Mouse (Mus musculus) erythroblast, embryonic 14.5 days (primary cell): ENCODE results near the gene Wipi1. TPM values are rescaled to one million over a fixed set of nuclear protein-coding genes. Genes with fewer than 3 reads are reported as not detected.
A peak's percentile ranks its signal among the peaks of the same experiment; 100 is the strongest.
"Not testable (repeated sequence)": the region's sequence is repeated elsewhere in the genome, so short reads cannot be mapped to it uniquely, and the experiment has no call there.

Source experiments
- H3K27me3 ChIP-seq: 2 replicates; pipeline ENCODE4 v1.6.1; 2012; ENCODE audit warnings: inconsistent platforms; ENCODE audit not compliant: control insufficient read depth
- H3K36me3 ChIP-seq: 2 replicates; pipeline ENCODE4 v1.6.1; 2012; ENCODE audit warnings: mild to moderate bottlenecking, inconsistent platforms; ENCODE audit not compliant: control insufficient read depth
- H3K4me1 ChIP-seq: 2 replicates; pipeline ENCODE4 v1.6.1; 2012; ENCODE audit warnings: inconsistent platforms; ENCODE audit not compliant: control insufficient read depth
- H3K4me3 ChIP-seq: replicated peaks from 2 replicates; pipeline ENCODE3; 2012; ENCODE audit warnings: moderate library complexity, mild to moderate bottlenecking, inconsistent platforms
- H3K9me3 ChIP-seq: 2 replicates; pipeline ENCODE4 v1.6.1; 2012; ENCODE audit warnings: low read length, inconsistent platforms, mixed read lengths; ENCODE audit not compliant: control insufficient read depth
- GATA1 ChIP-seq: IDR thresholded peaks from 2 replicates; pipeline ENCODE4 v1.6.1; 2012; ENCODE audit warnings: low read length, inconsistent platforms, mixed read lengths
- TAL1 ChIP-seq: IDR thresholded peaks from 3 replicates; pipeline ENCODE4 v1.6.1; 2012; ENCODE audit warnings: low read length, inconsistent platforms, mixed read lengths
- polyA plus RNA-seq: library from polyadenylated mRNA; stranded (reverse); fragments of >175 nt; gene quantifications from 2 replicates; pipeline ENCODE4 v1.2.3, GENCODE M21; 2012

Gene Wipi1
- polyA plus RNA-seq, 1 experiment: 11.4 TPM

DNA sequence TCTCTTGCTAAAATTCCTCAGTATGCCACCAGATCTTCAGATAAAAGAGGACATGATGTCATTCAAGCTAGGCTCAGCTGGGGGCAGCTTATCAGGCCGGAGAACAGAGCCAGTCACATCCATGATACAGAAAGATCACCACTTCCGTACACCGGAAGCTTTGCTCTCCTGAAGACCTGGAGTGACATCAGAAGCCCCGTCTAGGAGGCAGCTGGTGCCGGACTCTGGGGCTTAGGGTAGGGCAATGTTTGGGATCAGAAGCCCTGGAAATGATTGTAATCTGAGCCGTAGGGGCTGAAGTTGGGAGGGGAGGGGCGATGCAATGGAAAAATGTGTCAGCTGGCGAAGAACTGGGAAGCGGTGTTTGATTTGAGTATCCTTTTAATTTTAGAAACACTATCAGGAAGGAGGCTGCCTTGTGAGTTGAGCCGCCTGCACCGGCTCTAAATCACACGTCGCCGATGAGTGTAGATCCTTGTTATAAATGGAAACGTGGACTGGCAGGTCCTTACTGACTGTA lies 10.8 kb upstream of the Wipi1 start:
- peak overlapping the region; percentile 5 for H3K4me3 ChIP-seq
- TF ChIP-seq TAL1: no peak
- no peak for TF ChIP-seq GATA1

DNA sequence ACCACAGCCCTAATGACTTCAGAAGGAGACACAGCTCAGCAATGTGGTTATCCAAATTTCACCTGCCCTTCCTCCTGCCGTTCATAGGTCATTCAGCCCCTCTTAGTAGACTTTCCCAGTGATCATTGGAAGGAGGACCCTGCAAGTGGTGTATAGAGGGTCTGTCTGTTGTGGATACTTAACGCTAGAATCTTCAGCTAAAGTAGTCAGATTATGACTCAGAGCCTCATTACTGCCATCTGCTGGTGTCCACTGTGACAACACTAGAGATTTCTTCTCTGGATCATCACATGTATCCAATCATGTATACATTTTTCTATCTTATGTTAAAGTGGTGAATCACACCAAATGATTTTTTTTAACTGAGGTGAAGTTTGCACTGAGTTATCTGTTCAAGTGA lies 9.4 kb upstream of the Wipi1 start:
- TF ChIP-seq TAL1: no peak
- TF ChIP-seq GATA1: no peak
- H3K36me3 ChIP-seq: peaks cover 17% of the 10 kb centered on the region
- H3K9me3 ChIP-seq: peaks cover 8% of the 10 kb centered on the region
- no peaks in the 10 kb centered on the region; the same call in 1 of the 2 replicates for H3K27me3 ChIP-seq
- no peak overlapping the region for H3K4me3 ChIP-seq
- peaks cover 47% of the 10 kb centered on the region for H3K4me1 ChIP-seq

More for the DNA sequence above, 10.8 kb upstream of the Wipi1 start:
- Histone ChIP-seq H3K4me1 (peaks cover 34% of the 10 kb centered on the region), H3K27me3 (no peaks in the 10 kb centered on the region; the same call in 1 of the 2 replicates), H3K36me3 (peaks cover 7% of the 10 kb centered on the region), H3K9me3 (peaks cover 8% of the 10 kb centered on the region)

DNA sequence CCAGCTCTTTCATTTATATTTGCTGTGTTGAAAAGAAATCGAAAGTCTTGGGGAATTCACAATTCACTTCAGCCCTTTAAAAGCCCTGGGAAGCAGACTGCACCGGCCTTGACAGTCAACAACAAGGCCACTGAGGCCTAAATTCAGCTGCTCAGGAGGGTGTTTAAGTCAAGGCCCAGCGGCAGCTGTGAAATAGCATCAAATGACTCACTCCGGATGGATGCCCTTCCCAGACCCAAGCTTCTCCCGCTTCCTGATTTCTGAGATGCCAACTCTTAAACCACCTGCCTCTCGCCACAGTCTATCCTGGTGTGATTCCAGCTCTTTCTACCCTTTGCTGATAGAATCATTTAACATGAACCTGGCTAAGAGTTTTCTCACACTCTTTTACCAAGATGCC lies 8.6 kb upstream of the Wipi1 start:
- TF ChIP-seq GATA1 (no peak), TAL1 (no peak)
- H3K4me1 ChIP-seq: peaks cover 56% of the 10 kb centered on the region
- H3K27me3 ChIP-seq: no peaks in the 10 kb centered on the region; the same call in 1 of the 2 replicates
- peaks cover 25% of the 10 kb centered on the region for H3K36me3 ChIP-seq
- H3K4me3 ChIP-seq: no peak overlapping the region
- peaks cover 6% of the 10 kb centered on the region for H3K9me3 ChIP-seq

DNA sequence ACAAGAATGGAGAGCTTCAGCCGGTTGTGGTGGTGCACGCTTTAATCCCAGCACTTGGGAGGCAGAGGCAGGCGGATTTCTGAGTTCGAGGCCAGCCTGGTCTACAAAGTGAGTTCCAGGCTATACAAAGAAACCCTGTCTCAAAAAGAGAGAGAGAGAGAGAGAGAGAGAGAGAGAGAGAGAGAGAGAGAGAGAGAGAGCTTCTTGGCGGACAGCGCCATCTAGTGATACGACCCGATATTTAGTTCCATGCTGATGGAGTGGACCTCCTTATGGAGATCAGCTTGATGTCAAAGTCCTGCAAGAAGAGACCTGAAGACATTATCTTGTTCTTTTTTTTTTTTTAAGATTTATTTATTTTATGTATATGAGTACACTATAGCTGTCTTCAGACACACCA lies 7.3 kb upstream of the Wipi1 start:
- H3K9me3 ChIP-seq, H3K4me3 ChIP-seq, H3K27me3 ChIP-seq: not testable (repeated sequence)
- Histone ChIP-seq H3K4me1 (peaks cover 67% of the 10 kb centered on the region), H3K36me3 (peaks cover 25% of the 10 kb centered on the region)

DNA sequence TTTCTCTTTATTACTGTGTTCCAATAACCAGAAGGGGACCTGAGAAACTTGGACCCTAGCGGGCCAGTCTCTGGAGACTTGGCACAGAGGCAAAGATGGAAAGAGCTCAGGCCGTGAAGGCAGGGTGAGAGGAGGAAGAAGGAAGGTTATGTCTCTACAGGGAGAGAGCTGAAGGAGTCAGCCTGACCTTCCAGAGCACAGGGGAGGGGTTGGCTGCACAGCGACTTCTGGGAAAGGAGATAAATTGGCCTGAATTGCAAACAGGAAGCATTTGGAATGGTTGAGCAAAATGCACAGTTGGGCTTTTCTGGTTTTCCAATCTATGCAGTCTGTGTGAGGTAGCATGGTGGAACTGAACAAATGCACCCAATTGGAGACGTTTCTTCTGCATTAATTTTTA lies 5.0 kb upstream of the Wipi1 start:
- H3K4me1 ChIP-seq: peaks cover 81% of the 10 kb centered on the region
- TF ChIP-seq GATA1 (no peak), TAL1 (no peak)
- peaks cover 25% of the 10 kb centered on the region for H3K36me3 ChIP-seq
- no peaks in the 10 kb centered on the region for H3K9me3 ChIP-seq
- no peaks in the 10 kb centered on the region for H3K27me3 ChIP-seq
- peak overlapping the region; percentile 99 for H3K4me3 ChIP-seq

DNA sequence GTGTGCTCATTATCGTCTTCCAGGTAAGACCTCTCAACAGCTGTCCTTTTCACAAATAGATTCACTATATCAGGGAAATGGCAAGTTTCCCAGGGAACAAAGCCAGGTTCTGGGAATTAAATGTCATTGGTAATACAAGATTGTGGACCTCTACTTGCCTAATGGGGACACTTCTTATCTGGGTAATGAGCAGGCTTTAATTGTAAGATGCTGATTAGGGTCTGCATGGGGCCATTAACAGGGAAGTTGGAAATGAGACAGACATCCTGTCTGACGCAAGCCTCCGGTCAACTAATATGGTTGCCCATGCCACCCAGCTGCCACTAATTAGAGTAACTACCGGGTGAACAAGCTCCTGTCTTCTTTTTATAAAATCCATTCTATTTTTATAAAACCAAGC lies 4.6 kb upstream of the Wipi1 start:
- Histone ChIP-seq H3K9me3 (no peaks in the 10 kb centered on the region), H3K27me3 (no peaks in the 10 kb centered on the region), H3K4me3 (peak overlapping the region; percentile 99), H3K4me1 (peaks cover 80% of the 10 kb centered on the region), H3K36me3 (peaks cover 25% of the 10 kb centered on the region)
- TF ChIP-seq GATA1: no peak

DNA sequence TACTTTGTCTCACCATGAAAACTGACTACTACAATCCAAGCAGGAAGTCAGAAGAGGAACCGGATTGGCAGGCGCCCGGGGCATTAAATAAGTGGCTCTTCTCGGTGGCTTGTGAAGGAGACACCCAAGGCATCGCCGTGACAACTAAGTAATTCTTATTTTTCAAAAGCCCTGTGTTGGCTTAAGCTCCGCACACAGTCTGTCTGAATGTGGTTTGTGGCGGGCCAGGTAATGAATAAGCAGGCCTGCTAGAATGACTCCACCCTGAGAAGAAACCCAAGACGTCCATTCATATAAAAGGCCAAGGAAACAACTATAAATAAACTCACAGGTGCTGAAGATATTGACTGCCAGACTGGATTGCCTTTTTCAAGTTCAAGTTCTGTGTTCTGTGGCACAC lies 3.5 kb upstream of the Wipi1 start:
- H3K27me3 ChIP-seq: no peaks in the 10 kb centered on the region
- H3K4me1 ChIP-seq: peaks cover 81% of the 10 kb centered on the region
- H3K4me3 ChIP-seq: peak overlapping the region; percentile 99
- peaks cover 25% of the 10 kb centered on the region for H3K36me3 ChIP-seq
- TF ChIP-seq GATA1 (no peak), TAL1 (no peak)
- no peaks in the 10 kb centered on the region for H3K9me3 ChIP-seq

DNA sequence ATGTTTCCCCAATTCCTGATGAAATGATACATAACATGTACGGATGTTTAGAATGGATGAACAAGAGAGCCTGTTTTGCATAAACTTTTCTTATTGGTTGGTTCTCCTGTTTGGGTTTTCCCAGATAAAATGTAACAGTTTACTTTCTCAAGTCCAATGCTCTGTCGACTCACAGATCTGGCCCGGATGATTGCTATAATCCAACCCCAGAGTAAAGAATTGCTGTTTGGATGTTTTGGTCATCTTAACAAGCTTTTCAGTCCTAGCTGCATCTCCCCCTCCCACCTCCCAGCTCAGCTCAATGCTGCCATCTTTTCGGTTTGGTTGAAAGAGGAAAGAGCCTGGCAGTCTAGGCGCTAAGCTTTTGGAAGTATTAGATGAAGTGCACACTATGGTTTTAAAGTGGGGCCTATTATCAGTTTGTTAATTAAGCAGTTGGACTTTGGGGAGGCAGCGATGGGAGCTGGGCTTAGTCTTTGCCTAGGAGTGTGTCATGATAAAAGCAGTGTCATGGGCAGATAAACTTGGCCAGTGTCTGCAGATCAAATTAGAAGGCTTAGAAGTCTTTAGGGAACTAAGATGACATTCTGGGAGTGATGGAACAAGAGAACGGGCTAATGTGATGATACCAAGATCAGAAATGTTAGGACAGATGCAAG lies 1.2 kb upstream of the Wipi1 start:
- no peaks in the 10 kb centered on the region for H3K9me3 ChIP-seq
- peaks cover 91% of the 10 kb centered on the region for H3K4me1 ChIP-seq
- peak overlapping the region; percentile 99 for H3K4me3 ChIP-seq
- H3K36me3 ChIP-seq: peaks cover 21% of the 10 kb centered on the region
- TF ChIP-seq TAL1 (peak; percentile 38; the same call in 2 of the 3 replicates), GATA1 (peak; percentile 58)
- no peaks in the 10 kb centered on the region for H3K27me3 ChIP-seq

DNA sequence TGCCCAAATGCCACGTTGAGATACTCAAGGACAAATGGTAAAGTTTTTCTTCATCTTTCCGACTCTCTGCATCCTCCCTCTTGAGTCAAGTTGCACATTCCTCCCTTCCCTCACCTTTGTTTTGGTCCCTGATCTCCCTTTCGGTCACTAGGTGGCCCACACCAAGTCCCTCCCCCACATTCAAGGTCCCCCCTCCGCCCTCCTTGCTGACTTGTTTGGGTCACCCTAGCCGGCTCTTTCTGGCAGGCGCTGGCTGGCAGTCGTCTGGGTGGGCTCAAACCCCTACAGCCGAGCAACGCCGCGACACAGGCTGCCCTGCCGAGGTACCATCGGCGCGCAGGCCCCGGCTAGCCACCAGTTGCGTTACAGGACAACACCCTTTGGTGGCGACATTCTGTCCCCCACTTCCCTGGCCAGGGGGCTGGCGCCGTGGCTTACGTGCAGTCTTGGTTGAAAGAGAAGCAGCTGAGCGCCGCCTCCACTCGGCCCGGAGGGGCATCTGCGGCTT lies 918 bp downstream of the Wipi1 start:
- TF ChIP-seq TAL1 (no peak), GATA1 (no peak)
- H3K36me3 ChIP-seq: peaks cover 21% of the 10 kb centered on the region
- no peaks in the 10 kb centered on the region for H3K9me3 ChIP-seq
- peak overlapping the region; percentile 99 for H3K4me3 ChIP-seq
- H3K4me1 ChIP-seq: peaks cover 75% of the 10 kb centered on the region
- no peaks in the 10 kb centered on the region for H3K27me3 ChIP-seq
